In the genomic region with DNA sequence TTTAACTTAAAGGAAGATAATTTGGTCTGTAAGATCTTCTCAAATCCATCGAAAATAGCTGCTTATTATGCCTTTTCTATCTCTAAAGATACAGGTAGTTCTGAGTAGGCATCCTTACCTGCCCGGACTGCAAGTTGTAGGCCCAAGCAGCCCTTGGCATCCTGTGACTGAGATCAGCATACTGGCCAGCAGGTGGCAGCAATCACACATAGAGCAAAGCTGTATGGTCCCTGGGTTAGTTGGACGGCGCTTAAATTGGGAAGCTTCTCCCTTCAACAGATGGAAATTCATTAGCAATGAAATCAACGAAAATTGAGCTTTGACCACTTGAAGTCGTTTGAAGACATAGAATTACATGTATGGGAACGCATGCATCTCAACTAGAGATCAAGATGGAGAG, we compare ENCODE assay signal across 8 mouse cellular contexts.
DNase-seq lines count a peak whose midpoint lies in the region; ATAC-seq and TF ChIP-seq lines count a peak whose summit lies in the region.

No protein-coding gene starts in this region.

- H3K4me2 ChIP-seq in forebrain, embryonic 14.5 days (ENCODE audit: low read length), result no peak overlapping the region
- H3K4me2 ChIP-seq in forebrain, embryonic 13.5 days, result no peak overlapping the region
- no peak overlapping the region for H3K4me2 ChIP-seq in stomach, postnatal 0 days (replicated peaks; ENCODE audit: low read depth)

- H3K4me3 ChIP-seq in forebrain, embryonic 14.5 days (ENCODE audit: low read depth, low read length), result no peak overlapping the region
- H3K4me3 ChIP-seq in forebrain, embryonic 13.5 days, result no peak overlapping the region
- H3K4me3 ChIP-seq in stomach, postnatal 0 days (ENCODE audit: low read depth, low read length), result no peak overlapping the region

- peak; percentile 68 for DNase-seq in forebrain, embryonic 14.5 days (ENCODE audit: low spot score)
- DNase-seq in adrenal gland, adult 18-20 months (ENCODE audit: low spot score in 2 of 2), result peak; percentile 69 to 76
- DNase-seq in embryo, embryonic 10 days (ENCODE audit: low spot score), result peak; percentile 80
- DNase-seq in heart, postnatal 10 days, result peak; percentile 82 to 85
- DNase-seq in layer of hippocampus, postnatal 25 days (ENCODE audit: extremely low spot score in 1 of 2, low spot score in 1 of 2), result peak; percentile 51 to 84
- DNase-seq in mesoderm, embryonic 11.5 days (ENCODE audit: low read depth, low spot score), result peak; percentile 70
- DNase-seq in stomach, postnatal 0 days (ENCODE audit: low spot score), result peak; percentile 65

- H3K4me1 ChIP-seq in forebrain, embryonic 14.5 days (ENCODE audit: control insufficient read depth, insufficient read depth, low read length), result no peaks in the 10 kb centered on the region
- H3K4me1 ChIP-seq in forebrain, embryonic 13.5 days, result no peaks in the 10 kb centered on the region
- H3K4me1 ChIP-seq in stomach, postnatal 0 days (replicated peaks; ENCODE audit: control insufficient read depth, insufficient read depth), result no peaks in the 10 kb centered on the region

- no peak for TF ChIP-seq EP300 in stomach, postnatal 0 days (optimal IDR thresholded peaks at IDR 0.05)

- TF ChIP-seq CTCF in stomach, postnatal 0 days (IDR thresholded peaks at IDR 0.05; ENCODE audit: low read depth), result peak; percentile 90

- H3K36me3 ChIP-seq in forebrain, embryonic 14.5 days (ENCODE audit: control insufficient read depth, insufficient read depth, low read length), result no peaks in the 10 kb centered on the region
- H3K36me3 ChIP-seq in forebrain, embryonic 13.5 days (ENCODE audit: poor library complexity, severe bottlenecking), result no peaks in the 10 kb centered on the region
- H3K36me3 ChIP-seq in stomach, postnatal 0 days (ENCODE audit: control insufficient read depth, insufficient read depth, low read length), result no peaks in the 10 kb centered on the region

- no peak for ATAC-seq in forebrain, embryonic 14.5 days
- no peak for ATAC-seq in forebrain, embryonic 13.5 days
- ATAC-seq in stomach, postnatal 0 days (ENCODE audit: low FRiP score, low TSS enrichment), result no peak

- 23% methylated on average over 7 of the region's 7 CpGs for WGBS in forebrain, embryonic 14.5 days
- 32% methylated on average over 7 of the region's 7 CpGs for WGBS in forebrain, embryonic 13.5 days
- 17% methylated on average over 7 of the region's 7 CpGs for WGBS in stomach, postnatal 0 days

- no peak overlapping the region for H3K9ac ChIP-seq in forebrain, embryonic 14.5 days (ENCODE audit: low read length)
- H3K9ac ChIP-seq in forebrain, embryonic 13.5 days, result no peak overlapping the region
- no peak overlapping the region for H3K9ac ChIP-seq in stomach, postnatal 0 days (ENCODE audit: low read length)

- no peak overlapping the region for H3K27ac ChIP-seq in forebrain, embryonic 14.5 days (ENCODE audit: low read depth, low read length)
- H3K27ac ChIP-seq in forebrain, embryonic 13.5 days, result no peak overlapping the region
- no peak overlapping the region for H3K27ac ChIP-seq in stomach, postnatal 0 days (replicated peaks)

- intact Hi-C loops in heart, postnatal 10 days (cut with DNase I), result loop anchor here (10.0 kb wide), 2 partner anchors 603 to 643 kb away; partner anchors contain the start of gene Shroom3

- no peaks in the 10 kb centered on the region for H3K27me3 ChIP-seq in forebrain, embryonic 14.5 days (replicated peaks; ENCODE audit: control insufficient read depth, insufficient read depth, low read length)
- no peaks in the 10 kb centered on the region for H3K27me3 ChIP-seq in forebrain, embryonic 13.5 days
- H3K27me3 ChIP-seq in stomach, postnatal 0 days (ENCODE audit: control insufficient read depth, insufficient read depth, low read length), result no peaks in the 10 kb centered on the region

- no peaks in the 10 kb centered on the region for H3K9me3 ChIP-seq in forebrain, embryonic 14.5 days (replicated peaks; ENCODE audit: control insufficient read depth, low read length)
- H3K9me3 ChIP-seq in forebrain, embryonic 13.5 days (replicated peaks), result no peaks in the 10 kb centered on the region
- no peaks in the 10 kb centered on the region for H3K9me3 ChIP-seq in stomach, postnatal 0 days (ENCODE audit: control insufficient read depth, low read length)
